Mouse (Mus musculus) CH12.LX (cell line): ENCODE measurements at regions not wholly inside any gene's neighbourhood (a gene's known extent, or its start where the extent isn't known, plus 50 kb on each side); places are given as distances from the start of the nearest gene placed in this dataset.

Experiments
- DNase-seq: peaks from one replicate; pipeline ENCODE4 v3.0.0-alpha.2; 2013; ENCODE audit errors: extremely low read depth
- H3K27ac ChIP-seq: 2 replicates; pipeline ENCODE4 v1.5.1; 2012; ENCODE audit warnings: low read depth, mild to moderate bottlenecking, control low read depth, moderate library complexity; ENCODE audit not compliant: insufficient read depth
- H3K27me3 ChIP-seq: replicated peaks from 2 replicates; pipeline ENCODE3; 2012; ENCODE audit warnings: inconsistent platforms
- H3K36me3 ChIP-seq, 2 experiments: replicated peaks in 1 of 2; 2 replicates each; pipeline versions ENCODE3 to v1.6.1; 2012; ENCODE audit warnings: inconsistent platforms in 1 of 2, low read length in 1 of 2, mild to moderate bottlenecking in 1 of 2, mixed read lengths in 1 of 2, moderate library complexity in 1 of 2; ENCODE audit not compliant: control insufficient read depth in 1 of 2, insufficient read depth in 1 of 2
- H3K4me1 ChIP-seq, 2 experiments: 2 replicates each; pipeline ENCODE4 v1.6.1; 2012; ENCODE audit warnings: inconsistent platforms in 1 of 2, moderate library complexity in 1 of 2; ENCODE audit not compliant: insufficient read depth in 2 of 2, control insufficient read depth in 1 of 2
- H3K4me2 ChIP-seq: 2 replicates; pipeline ENCODE4 v1.6.1; 2012; ENCODE audit warnings: low read depth, mild to moderate bottlenecking, control low read depth; ENCODE audit not compliant: poor library complexity, insufficient read depth, severe bottlenecking
- H3K4me3 ChIP-seq, 3 experiments: fragments of 150-350 bp in 1 of 3; sonication (generic) in 1 of 3; replicated peaks in 1 of 3; 2 replicates each; pipeline versions ENCODE3 to v1.5.1; 2011 to 2012; ENCODE audit warnings: low read depth in 2 of 3, low read length in 2 of 3, mild to moderate bottlenecking in 2 of 3, moderate library complexity in 2 of 3, control low read depth in 1 of 3, improper control_type of control experiment in 1 of 3, inconsistent platforms in 1 of 3, mixed read lengths in 1 of 3; ENCODE audit not compliant: poor library complexity in 1 of 3
- H3K79me2 ChIP-seq: replicated peaks from 2 replicates; pipeline ENCODE4 v1.6.1; 2012; ENCODE audit warnings: mild to moderate bottlenecking, moderate library complexity; ENCODE audit not compliant: control insufficient read depth, poor library complexity, insufficient read depth, severe bottlenecking; ENCODE audit errors: extremely low read depth
- H3K9ac ChIP-seq: 2 replicates; pipeline ENCODE4 v1.6.1; 2012; ENCODE audit warnings: low read depth, mild to moderate bottlenecking, control low read depth, moderate library complexity; ENCODE audit not compliant: insufficient read depth
- H3K9me3 ChIP-seq: replicated peaks from 2 replicates; pipeline ENCODE3; 2012; ENCODE audit warnings: low read length, inconsistent platforms, mixed read lengths
- CHD2 ChIP-seq: IDR thresholded peaks from 2 replicates; pipeline ENCODE4 v1.6.1; 2011; ENCODE audit warnings: low read length, improper control_type of control experiment
- CTCF ChIP-seq, 2 experiments: IDR thresholded peaks in 1 of 2; conservative IDR thresholded peaks in 1 of 2; 2 replicates each; pipeline ENCODE4 v1.5.1; 2011 to 2012; ENCODE audit warnings: low read depth in 2 of 2, low read length in 2 of 2, improper control_type of control experiment in 1 of 2, inconsistent platforms in 1 of 2, mild to moderate bottlenecking in 1 of 2, moderate library complexity in 1 of 2
- ELF1 ChIP-seq: IDR thresholded peaks from 2 replicates; pipeline ENCODE4 v1.6.1; 2014; ENCODE audit warnings: low read depth, mild to moderate bottlenecking, inconsistent platforms, low read length, improper control_type of control experiment
- EP300 ChIP-seq: IDR thresholded peaks from 2 replicates; pipeline ENCODE4 v1.6.1; 2011; ENCODE audit warnings: low read length, improper control_type of control experiment
- ETS1 ChIP-seq: conservative IDR thresholded peaks from 2 replicates; pipeline ENCODE4 v1.6.1; 2012; ENCODE audit warnings: low read depth, mild to moderate bottlenecking, inconsistent platforms, low read length, improper control_type of control experiment, moderate library complexity
- GABPA ChIP-seq: IDR thresholded peaks from 2 replicates; pipeline ENCODE4 v1.6.1; 2012; ENCODE audit warnings: low read depth, low read length, improper control_type of control experiment, inconsistent platforms; ENCODE audit not compliant: insufficient replicate concordance
- IRF4 ChIP-seq: IDR thresholded peaks from 2 replicates; pipeline ENCODE4 v1.6.1; 2014; ENCODE audit warnings: low read depth, mild to moderate bottlenecking, inconsistent platforms, low read length, improper control_type of control experiment
- JUND ChIP-seq: conservative IDR thresholded peaks from 2 replicates; pipeline ENCODE4 v1.6.1; 2011; ENCODE audit warnings: low read depth, low read length, improper control_type of control experiment
- MAZ ChIP-seq: IDR thresholded peaks from 2 replicates; pipeline ENCODE4 v1.6.1; 2012; ENCODE audit warnings: low read depth, mild to moderate bottlenecking, inconsistent platforms, low read length, improper control_type of control experiment, moderate library complexity
- MYC ChIP-seq: IDR thresholded peaks from 2 replicates; pipeline ENCODE4 v1.6.1; 2011; ENCODE audit warnings: low read depth, mild to moderate bottlenecking, improper control_type of control experiment, low read length
- NELFE ChIP-seq: IDR thresholded peaks from 2 replicates; pipeline ENCODE4 v1.6.1; 2011; ENCODE audit warnings: low read depth, low read length, improper control_type of control experiment
- POLR2A ChIP-seq: IDR thresholded peaks from 2 replicates; pipeline ENCODE4 v1.6.1; 2011; ENCODE audit warnings: low read depth, mild to moderate bottlenecking, improper control_type of control experiment, low read length
- POLR2AphosphoS2 ChIP-seq: IDR thresholded peaks from 2 replicates; pipeline ENCODE4 v1.6.1; 2011; ENCODE audit warnings: low read depth, low read length, improper control_type of control experiment
- RCOR1 ChIP-seq: conservative IDR thresholded peaks from 2 replicates; pipeline ENCODE4 v1.6.1; 2012; ENCODE audit warnings: low read depth, mild to moderate bottlenecking, inconsistent platforms, low read length, improper control_type of control experiment
- SIN3A ChIP-seq: IDR thresholded peaks from 2 replicates; pipeline ENCODE4 v1.6.1; 2012; ENCODE audit warnings: low read length, improper control_type of control experiment, inconsistent platforms
- SMC3 ChIP-seq: IDR thresholded peaks from 2 replicates; pipeline ENCODE4 v1.6.1; 2011; ENCODE audit warnings: low read depth, low read length, improper control_type of control experiment
- TCF12 ChIP-seq: IDR thresholded peaks from 2 replicates; pipeline ENCODE4 v1.6.1; 2014; ENCODE audit warnings: low read depth, mild to moderate bottlenecking, inconsistent platforms, low read length, improper control_type of control experiment
- USF2 ChIP-seq: conservative IDR thresholded peaks from 2 replicates; pipeline ENCODE4 v1.6.1; 2011; ENCODE audit warnings: low read depth, low read length, improper control_type of control experiment
- ZC3H11A ChIP-seq: IDR thresholded peaks from 2 replicates; pipeline ENCODE4 v1.6.1; 2012; ENCODE audit warnings: low read depth, mild to moderate bottlenecking, inconsistent platforms, low read length, improper control_type of control experiment
- dilution Hi-C: fragments of 300-500 bp; cut with MboI; formaldehyde crosslinking; loops from 2 replicates; pipeline ENCODE4 v1.14.3; 2020; ENCODE audit warnings: low sequenced_read_pairs; ENCODE audit not compliant: extremely low pct_unique_long_range_greater_than_20kb, extremely low pct_ligation_motif_present
- in situ Hi-C: fragments of 300-500 bp; cut with MboI; formaldehyde crosslinking; loops from 3 replicates; pipeline ENCODE4 v1.14.3; 2019; ENCODE audit warnings: low sequenced_read_pairs, low pct_ligation_motif_present, low pct_unique_long_range_greater_than_20kb, mixed read lengths

GRCm38 (mm10) chr2:138966110-138966790 lies 527.5 kb upstream of the Sptlc3 start:
- dilution Hi-C loops (no loop called here), in situ Hi-C loops (no loop called here)
- Histone ChIP-seq H3K4me3 (no peak overlapping the region), H3K27ac (no peak overlapping the region), H3K79me2 (no peaks in the 10 kb centered on the region), H3K27me3 (no peaks in the 10 kb centered on the region), H3K36me3 (no peaks in the 10 kb centered on the region), H3K9ac (no peak overlapping the region), H3K4me1 (no peaks in the 10 kb centered on the region), H3K4me2 (no peak overlapping the region), H3K9me3 (peaks cover 29% of the 10 kb centered on the region)
- DNase-seq: no peak
- TF ChIP-seq MAZ: no peak
- no peak for TF ChIP-seq SMC3
- TF ChIP-seq ELF1: no peak
- no peak for TF ChIP-seq POLR2AphosphoS2
- no peak for TF ChIP-seq TCF12
- TF ChIP-seq NELFE: no peak
- TF ChIP-seq MYC: no peak
- TF ChIP-seq ZC3H11A: no peak
- TF ChIP-seq SIN3A: no peak
- no peak for TF ChIP-seq IRF4
- TF ChIP-seq CTCF (conservative IDR thresholded peaks at IDR 0.05 in 1 of 2, IDR thresholded peaks at IDR 0.05 in 1 of 2; ENCODE audit: low read depth in 2 of 2, low read length in 2 of 2): no peak

- H3K4me2 ChIP-seq: no peak overlapping the region
- H3K4me3 ChIP-seq: no peak overlapping the region
- dilution Hi-C loops: no loop called here
Measured at GRCm38 (mm10) chr2:138974548-138974947, 519.2 kb upstream of the Sptlc3 start.

GRCm38 (mm10) chr2:138990031-138990430 lies 503.7 kb upstream of the Sptlc3 start:
- in situ Hi-C loops: no loop called here
- DNase-seq: no peak
- Histone ChIP-seq H3K9ac (no peak overlapping the region), H3K79me2 (no peaks in the 10 kb centered on the region), H3K27me3 (no peaks in the 10 kb centered on the region), H3K36me3 (no peaks in the 10 kb centered on the region), H3K4me3 (no peak overlapping the region), H3K27ac (no peak overlapping the region), H3K4me2 (no peak overlapping the region), H3K9me3 (peaks cover 14% of the 10 kb centered on the region), H3K4me1 (no peaks in the 10 kb centered on the region)
- no peak for TF ChIP-seq ETS1
- no peak for TF ChIP-seq USF2
- no peak for TF ChIP-seq JUND
- TF ChIP-seq ZC3H11A: no peak
- TF ChIP-seq MAZ: no peak
- no peak for TF ChIP-seq EP300
- dilution Hi-C loops: no loop called here

More at GRCm38 (mm10) chr2:138974548-138974947, 519.2 kb upstream of the Sptlc3 start:
- H3K27me3 ChIP-seq: no peaks in the 10 kb centered on the region
- no peak for TF ChIP-seq GABPA
- TF ChIP-seq MYC: no peak
- TF ChIP-seq CHD2: no peak
- no peak for TF ChIP-seq POLR2A
- TF ChIP-seq RCOR1: no peak
- no peak for TF ChIP-seq SMC3
- no peak for TF ChIP-seq ETS1
- no peak for TF ChIP-seq ELF1
- in situ Hi-C loops: no loop called here
- H3K79me2 ChIP-seq: no peaks in the 10 kb centered on the region
- H3K27ac ChIP-seq: no peak overlapping the region
- peaks cover 21% of the 10 kb centered on the region for H3K9me3 ChIP-seq
- H3K4me1 ChIP-seq: no peaks in the 10 kb centered on the region
- no peak for DNase-seq
- H3K36me3 ChIP-seq: no peaks in the 10 kb centered on the region
- H3K9ac ChIP-seq: no peak overlapping the region
